Mouse (Mus musculus) cerebellum, adult 11-12 months (tissue): ENCODE results near the gene Nrn1.

ENCODE experiments used
- DNase-seq: peaks from one replicate; pipeline ENCODE4 v3.0.0; 2022

Gene Nrn1

GRCm38 (mm10) chr13:36724533-36725470 is 10.1 kb downstream of the Nrn1 start:
- DNase-seq, result peak; percentile 89

GRCm38 (mm10) chr13:36723726-36724300 is 11.1 kb downstream of the Nrn1 start:
- peak; percentile 36 for DNase-seq

GRCm38 (mm10) chr13:36722309-36722708 is 12.6 kb downstream of the Nrn1 start:
- DNase-seq, result peak; percentile 6

GRCm38 (mm10) chr13:36720297-36721017 is 14.5 kb downstream of the Nrn1 start:
- no peak for DNase-seq

GRCm38 (mm10) chr13:36717376-36717775 is 17.6 kb downstream of the Nrn1 start:
- DNase-seq, result no peak

GRCm38 (mm10) chr13:36716708-36717107 is 18.2 kb downstream of the Nrn1 start:
- DNase-seq, result no peak

GRCm38 (mm10) chr13:36714101-36714500 is 20.8 kb downstream of the Nrn1 start:
- DNase-seq, result no peak

GRCm38 (mm10) chr13:36707088-36707690 is 27.7 kb downstream of the Nrn1 start:
- no peak for DNase-seq

GRCm38 (mm10) chr13:36696351-36696771 is 38.6 kb downstream of the Nrn1 start:
- peak; percentile 70 for DNase-seq

- DNase-seq, result peak; percentile 88
These were observed 39.3 kb downstream of the Nrn1 start for GRCm38 (mm10) chr13:36695516-36696201.

- no peak for DNase-seq
These were observed 51.4 kb downstream of the Nrn1 start for GRCm38 (mm10) chr13:36683581-36683980.

GRCm38 (mm10) chr13:36680690-36681355 is 54.1 kb downstream of the Nrn1 start:
- no peak for DNase-seq

GRCm38 (mm10) chr13:36679345-36679744 is 55.6 kb downstream of the Nrn1 start:
- DNase-seq, result no peak
